Mouse (Mus musculus) spleen, postnatal 36 days (tissue): Measurements from ENCODE around the gene Tle6.

Experiments
- DNase-seq, 2 experiments: peaks; one replicate each; pipeline ENCODE4 v3.0.0; 2022; ENCODE audit warnings: low spot score in 2 of 2, mixed read lengths in 1 of 2

The Tle6 gene

DNA sequence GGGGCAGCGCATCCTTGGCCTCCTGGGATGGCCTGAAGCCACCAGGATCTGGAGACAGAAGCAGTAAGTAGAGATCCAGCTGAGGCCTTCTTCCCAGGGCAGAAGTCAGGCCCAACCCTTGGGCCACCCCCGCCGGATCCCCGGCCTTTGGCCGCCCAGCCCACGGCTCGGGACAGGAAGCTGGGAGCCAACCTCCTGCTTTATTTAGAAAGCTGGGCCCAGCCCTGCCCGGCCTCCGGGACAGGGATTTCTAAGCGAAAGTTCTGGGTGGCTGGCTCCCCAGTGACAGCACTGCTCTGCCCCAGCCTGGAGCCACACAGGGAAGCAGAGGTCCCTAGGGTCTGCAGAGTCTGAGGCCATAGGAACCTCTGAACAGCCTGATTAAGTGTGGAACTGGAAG, 59.1 kb downstream of the Tle6 start:
- no peak for DNase-seq

DNA sequence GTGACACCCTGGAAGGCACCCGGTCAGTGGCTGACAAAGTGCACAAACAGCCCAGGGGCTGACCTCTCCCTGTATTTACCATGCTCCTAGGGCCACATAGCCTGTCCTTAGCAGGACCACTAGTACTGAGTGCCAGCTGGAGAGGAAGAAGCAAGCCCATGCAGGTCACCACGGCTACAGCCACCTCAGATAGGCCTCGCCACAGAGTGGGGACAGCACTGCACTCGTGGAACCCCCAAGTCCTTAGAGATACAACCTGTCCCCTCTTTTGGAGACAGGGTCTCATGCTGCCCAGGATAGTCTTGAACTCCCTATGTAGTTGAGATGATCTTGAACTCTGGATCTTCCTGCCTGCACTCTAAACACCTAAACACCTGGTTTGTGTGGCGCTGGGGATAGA, 59.5 kb downstream of the Tle6 start:
- DNase-seq, result no peak
